Mouse (Mus musculus) spleen, embryonic (tissue): ENCODE results near the gene Shb.

ENCODE experiments used
- CTCF ChIA-PET: fragments of 350-600 bp; sonication (Branson Sonifier 250); formaldehyde crosslinking; loops from one replicate; lab custom pipeline; 2022; lab: Charles Lee

Shb gene

DNA sequence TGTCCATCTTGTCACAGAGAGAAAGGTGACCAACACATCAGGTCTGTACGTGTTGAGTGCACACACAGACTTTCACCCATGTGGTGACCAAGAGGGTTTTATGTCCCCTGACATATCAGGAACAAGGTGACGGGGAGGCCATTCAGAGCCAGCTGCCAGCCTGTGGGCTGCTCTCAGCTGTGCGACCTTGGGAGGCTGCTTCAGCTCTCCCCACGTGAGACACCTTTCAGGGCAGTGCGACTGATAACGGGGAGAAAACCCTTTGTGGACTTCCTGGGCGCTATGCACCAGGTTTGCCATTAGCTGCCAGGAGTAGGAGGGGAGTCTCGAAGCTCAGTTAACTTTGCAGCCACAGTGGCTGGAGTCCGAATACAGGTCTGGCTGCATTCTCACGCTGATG is 109.6 kb downstream of the Shb start:
- CTCF ChIA-PET, result no interaction called here

- CTCF ChIA-PET, result no interaction called here
These were observed 110.6 kb downstream of the Shb start for GRCm38 (mm10) chr4:45421519-45422260.

DNA sequence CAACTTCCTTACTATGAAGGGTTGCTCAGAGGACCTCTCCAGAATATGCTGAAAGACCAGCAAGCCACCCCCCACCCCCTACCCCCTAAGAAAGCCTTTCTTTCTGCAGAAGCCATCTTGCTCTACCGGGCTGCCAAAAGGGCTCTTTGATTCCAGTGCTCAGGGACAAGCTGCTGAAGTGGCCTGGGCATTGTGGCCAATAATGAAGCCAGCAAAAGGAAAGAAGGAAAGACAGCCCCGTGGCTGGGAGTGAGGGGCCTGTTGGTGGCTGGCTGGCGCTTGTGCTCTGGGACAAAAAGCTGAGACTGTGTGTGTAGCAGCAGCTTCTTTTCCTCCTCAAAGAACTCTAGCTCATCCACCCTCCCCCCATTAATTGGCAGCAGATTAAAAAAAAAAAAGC is 111.5 kb downstream of the Shb start:
- CTCF ChIA-PET, result interaction anchor here (0.6 to 0.7 kb wide), 2 partner anchors 18 to 1700 kb away, joined by 5 to 8 read pairs; no protein-coding TSS in a partner anchor

DNA sequence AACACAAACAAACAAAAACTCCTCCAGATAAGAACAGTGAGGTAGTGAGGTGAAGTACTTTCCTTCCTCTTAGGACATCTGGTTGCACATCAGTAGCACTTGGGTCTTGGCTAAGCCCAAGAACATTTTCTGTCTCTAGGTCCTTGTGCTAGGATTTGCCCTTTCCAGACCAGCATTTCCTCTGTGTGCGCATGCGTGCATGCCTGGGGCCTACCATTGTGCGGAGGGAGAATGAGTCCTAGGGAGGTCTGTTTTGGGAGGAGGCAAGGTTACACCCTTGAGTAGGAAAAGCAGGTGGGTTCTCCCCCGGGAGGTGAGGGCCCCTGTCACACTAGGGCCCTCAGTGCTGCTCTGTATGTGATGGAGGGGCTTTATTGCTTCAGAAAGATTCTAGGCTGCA is 113.2 kb downstream of the Shb start:
- CTCF ChIA-PET, result interaction anchor here (0.9 kb wide), 1 partner anchor 400 kb away, joined by 3 read pairs; no protein-coding TSS in a partner anchor

GRCm38 (mm10) chr4:45418229-45418950 is 113.9 kb downstream of the Shb start:
- CTCF ChIA-PET, result interaction anchor here (0.6 to 0.9 kb wide), 5 partner anchors 86 to 407 kb away, joined by 3 to 8 read pairs (median 3); no protein-coding TSS in a partner anchor

GRCm38 (mm10) chr4:45416314-45416713 is 116.0 kb downstream of the Shb start:
- CTCF ChIA-PET, result interaction anchor here (0.6 to 1.0 kb wide), 3 partner anchors 9 to 723 kb away, joined by 3 to 5 read pairs (median 4); no protein-coding TSS in a partner anchor

GRCm38 (mm10) chr4:45413674-45414338 is 118.5 kb downstream of the Shb start:
- CTCF ChIA-PET, result no interaction called here

DNA sequence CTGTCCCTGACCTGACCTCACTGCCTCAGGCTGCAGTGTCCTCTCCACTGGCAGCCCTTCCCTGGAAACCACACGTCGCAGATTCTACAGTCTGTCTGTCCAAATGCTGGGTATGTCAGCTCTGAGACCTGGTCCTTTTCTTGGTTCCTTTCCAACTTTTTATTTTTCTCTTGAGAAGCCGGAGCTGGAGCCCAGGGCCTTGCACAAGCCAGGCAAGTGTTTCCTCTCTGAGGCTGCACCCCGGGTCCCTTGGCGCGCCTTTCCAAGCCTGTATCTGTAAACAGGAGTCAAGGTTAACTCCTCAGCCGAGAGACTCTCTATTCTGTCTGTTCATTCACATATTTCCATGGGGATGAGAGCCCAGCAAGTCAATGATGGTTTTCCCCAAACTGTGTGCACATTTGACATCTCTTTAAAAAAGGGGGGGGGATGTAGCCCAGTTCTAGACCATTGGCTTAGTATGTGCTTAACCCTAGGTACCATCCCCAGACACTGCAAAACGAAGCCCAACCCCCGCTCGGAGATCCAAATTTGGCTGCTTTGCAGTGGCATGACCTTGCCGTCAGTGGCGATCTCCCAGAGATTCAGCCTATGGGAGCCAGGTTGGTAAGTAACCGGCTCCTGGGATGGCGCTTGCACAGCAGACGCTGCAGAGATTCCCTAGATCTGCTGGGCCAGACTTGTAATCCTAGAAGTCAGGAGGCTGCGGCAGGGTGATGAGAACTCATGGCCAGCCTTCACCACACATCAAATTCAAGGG is 119.7 kb downstream of the Shb start:
- CTCF ChIA-PET, result interaction anchor here (0.7 kb wide), 1 partner anchor 431 kb away, joined by 5 read pairs; no protein-coding TSS in a partner anchor

GRCm38 (mm10) chr4:45411181-45411790 is 121.0 kb downstream of the Shb start:
- CTCF ChIA-PET, result interaction anchor here (0.7 kb wide), 1 partner anchor 109 kb away, joined by 3 read pairs; no protein-coding TSS in a partner anchor

DNA sequence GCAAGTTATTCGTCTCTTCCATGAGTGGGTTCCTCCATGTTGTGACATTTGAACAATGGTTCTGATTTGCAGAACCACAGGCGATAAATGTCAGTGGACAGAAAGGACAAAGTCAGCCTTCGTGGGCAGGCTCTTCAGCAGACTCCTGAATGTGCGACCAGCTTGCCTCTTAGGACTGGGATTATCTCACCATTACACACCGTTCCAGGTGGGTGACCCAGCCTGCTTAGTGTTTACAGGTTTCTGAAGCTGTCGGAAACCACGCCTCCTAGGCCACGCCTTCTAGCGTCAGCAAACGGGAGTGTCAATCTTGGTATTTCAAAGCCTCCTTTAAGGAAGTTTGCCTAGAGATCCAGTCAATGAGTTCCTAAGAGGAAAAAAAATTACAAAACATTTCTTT is 123.0 kb downstream of the Shb start:
- CTCF ChIA-PET, result no interaction called here

GRCm38 (mm10) chr4:45408427-45409132 is 123.7 kb downstream of the Shb start, which contains the start of gene Slc25a51:
Slc25a51 (minus strand) TSS chr4:45408766.
- CTCF ChIA-PET, result no interaction called here

- CTCF ChIA-PET, result interaction anchor here (0.6 kb wide), 1 partner anchor 8 kb away, joined by 3 read pairs; no protein-coding TSS in a partner anchor
These were observed 124.5 kb downstream of the Shb start for GRCm38 (mm10) chr4:45407703-45408334.

- CTCF ChIA-PET, result interaction anchor here (0.6 kb wide), 1 partner anchor 9 kb away, joined by 3 read pairs; no protein-coding TSS in a partner anchor
These were observed 125.1 kb downstream of the Shb start for GRCm38 (mm10) chr4:45407001-45407702.

GRCm38 (mm10) chr4:45406397-45406796 is 125.9 kb downstream of the Shb start:
- CTCF ChIA-PET, result no interaction called here

DNA sequence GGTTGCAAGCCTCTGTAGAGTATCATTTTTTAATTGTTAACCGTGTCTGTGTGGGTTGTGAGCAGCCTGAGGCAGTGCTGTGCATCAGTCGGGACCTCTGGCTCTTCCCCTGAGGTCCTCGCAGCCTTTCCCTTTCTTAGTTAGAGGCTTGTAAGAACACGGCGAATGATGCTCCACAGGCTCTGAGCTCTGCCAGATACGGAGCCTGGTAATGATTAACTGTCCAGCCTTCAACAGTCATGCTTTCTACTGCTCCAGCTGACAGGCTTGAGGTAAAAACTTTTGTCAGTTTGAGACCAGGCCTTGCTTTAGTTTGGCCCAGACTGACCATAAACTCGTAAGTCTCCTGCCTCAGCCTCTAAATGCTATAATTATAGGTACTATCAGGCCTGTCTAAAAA is 127.0 kb downstream of the Shb start:
- CTCF ChIA-PET, result interaction anchor here (0.7 kb wide), 1 partner anchor 10 kb away, joined by 6 read pairs; no protein-coding TSS in a partner anchor

- CTCF ChIA-PET, result no interaction called here
These were observed 128.2 kb downstream of the Shb start for GRCm38 (mm10) chr4:45404086-45404485.

DNA sequence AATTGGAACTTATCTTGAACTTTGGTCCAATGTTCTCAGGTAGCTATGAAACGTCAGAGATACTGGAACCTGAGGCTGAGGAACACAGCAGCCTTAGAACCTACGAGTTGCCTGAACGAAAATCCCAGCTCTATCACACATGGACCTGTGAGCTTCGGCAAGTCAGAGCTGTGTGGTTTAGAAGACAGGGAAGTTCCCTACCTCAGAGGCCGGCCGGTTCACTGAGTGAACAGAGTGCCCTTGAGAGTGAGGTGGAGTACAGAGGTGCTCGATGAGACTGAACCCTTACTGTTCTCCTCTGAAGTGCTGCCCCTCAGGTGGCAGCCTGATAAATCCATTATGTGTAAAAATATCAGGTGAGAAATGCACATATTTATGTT is 128.8 kb downstream of the Shb start:
- CTCF ChIA-PET, result no interaction called here

GRCm38 (mm10) chr4:45402878-45403498 is 129.3 kb downstream of the Shb start:
- CTCF ChIA-PET, result interaction anchor here (0.7 kb wide), 1 partner anchor 1027 kb away, joined by 7 read pairs; no protein-coding TSS in a partner anchor
